Mouse (Mus musculus): ENCODE results near the gene Pde11a. TPM values are rescaled to one million over a fixed set of nuclear protein-coding genes. Genes with fewer than 3 reads are reported as not detected.

Gene Pde11a
- polyA plus RNA-seq, 1 experiment = not detected

GRCm38 (mm10) chr2:76068155-76068554 lies 270.4 kb downstream of the Pde11a start:
- H3K4me3 ChIP-seq = no peak overlapping the region
- TF ChIP-seq E2F4 (IDR thresholded peaks at IDR 0.05; ENCODE audit: insufficient read depth) = no peak
- TF ChIP-seq MYOG (IDR thresholded peaks at IDR 0.05; ENCODE audit: control insufficient read depth in 1 of 3, insufficient read depth in 1 of 3, insufficient read length in 2 of 3, low read depth in 2 of 3) = no peak
- no peak for TF ChIP-seq CEBPB (IDR thresholded peaks at IDR 0.05; ENCODE audit: insufficient read depth, poor library complexity, severe bottlenecking)
- TF ChIP-seq POLR2AphosphoS2 (IDR thresholded peaks at IDR 0.05; ENCODE audit: insufficient read length, low read depth) = no peak
- no peak for TF ChIP-seq TCF12 (IDR thresholded peaks at IDR 0.05; ENCODE audit: insufficient read depth, poor library complexity, severe bottlenecking)
- no peak for TF ChIP-seq REST (IDR thresholded peaks at IDR 0.05; ENCODE audit: insufficient read depth, insufficient read length)
- TF ChIP-seq MAX (IDR thresholded peaks at IDR 0.05; ENCODE audit: low read depth) = no peak
- no peak for TF ChIP-seq POLR2A (IDR thresholded peaks at IDR 0.05; ENCODE audit: insufficient read length, low read depth)
- no peak for TF ChIP-seq TCF3 (IDR thresholded peaks at IDR 0.05; ENCODE audit: insufficient read length, low read depth)
- TF ChIP-seq USF1 (IDR thresholded peaks at IDR 0.05; ENCODE audit: low read depth) = no peak
- no peak for TF ChIP-seq MYOD1 (IDR thresholded peaks at IDR 0.05; ENCODE audit: control insufficient read depth in 1 of 3, insufficient read length in 2 of 3, low read depth in 2 of 3)
- TF ChIP-seq SRF (IDR thresholded peaks at IDR 0.05; ENCODE audit: control insufficient read depth, insufficient read length, low read depth) = no peak
- H3K36me3 ChIP-seq (ENCODE audit: control insufficient read depth, insufficient read depth) = no peaks in the 10 kb centered on the region
- no peak overlapping the region for H3K4me2 ChIP-seq (ENCODE audit: low read depth)
- H3K27me3 ChIP-seq (ENCODE audit: control insufficient read depth, insufficient read depth, insufficient read length) = no peaks in the 10 kb centered on the region
- H3ac ChIP-seq (ENCODE audit: control insufficient read depth, insufficient read length) = no peak overlapping the region
- H3K79me2 ChIP-seq (ENCODE audit: control insufficient read depth, insufficient read depth) = no peaks in the 10 kb centered on the region

- Histone ChIP-seq H3K79me2 (ENCODE audit: control insufficient read depth, insufficient read depth) (no peaks in the 10 kb centered on the region), H3K27me3 (ENCODE audit: control insufficient read depth, insufficient read depth, insufficient read length) (no peaks in the 10 kb centered on the region), H3K4me2 (ENCODE audit: low read depth) (no peak overlapping the region), H3K36me3 (ENCODE audit: control insufficient read depth, insufficient read depth) (no peaks in the 10 kb centered on the region), H3ac (ENCODE audit: control insufficient read depth, insufficient read length) (no peak overlapping the region), H3K4me3 (no peak overlapping the region)
- no peak for TF ChIP-seq MYOD1 (IDR thresholded peaks at IDR 0.05; ENCODE audit: control insufficient read depth in 1 of 3, insufficient read length in 2 of 3, low read depth in 2 of 3)
- TF ChIP-seq USF1 (IDR thresholded peaks at IDR 0.05; ENCODE audit: low read depth) = no peak
- TF ChIP-seq CEBPB (IDR thresholded peaks at IDR 0.05; ENCODE audit: insufficient read depth, poor library complexity, severe bottlenecking) = no peak
- no peak for TF ChIP-seq MAX (IDR thresholded peaks at IDR 0.05; ENCODE audit: low read depth)
- no peak for TF ChIP-seq TCF3 (IDR thresholded peaks at IDR 0.05; ENCODE audit: insufficient read length, low read depth)
These were observed 271.4 kb downstream of the Pde11a start for GRCm38 (mm10) chr2:76067144-76067543.

GRCm38 (mm10) chr2:76065292-76065691 lies 273.3 kb downstream of the Pde11a start:
- H3ac ChIP-seq (ENCODE audit: control insufficient read depth, insufficient read length) = no peak overlapping the region
- no peak overlapping the region for H3K4me3 ChIP-seq
- no peaks in the 10 kb centered on the region for H3K27me3 ChIP-seq (ENCODE audit: control insufficient read depth, insufficient read depth, insufficient read length)
- H3K79me2 ChIP-seq (ENCODE audit: control insufficient read depth, insufficient read depth) = no peaks in the 10 kb centered on the region
- peak overlapping the region; percentile 55 for H3K4me2 ChIP-seq (ENCODE audit: low read depth)
- TF ChIP-seq TCF3 (IDR thresholded peaks at IDR 0.05; ENCODE audit: insufficient read length, low read depth) = no peak
- TF ChIP-seq E2F4 (IDR thresholded peaks at IDR 0.05; ENCODE audit: insufficient read depth) = no peak
- TF ChIP-seq MYOD1 (IDR thresholded peaks at IDR 0.05; ENCODE audit: control insufficient read depth in 1 of 3, insufficient read length in 2 of 3, low read depth in 2 of 3) = no peak
- TF ChIP-seq SRF (IDR thresholded peaks at IDR 0.05; ENCODE audit: control insufficient read depth, insufficient read length, low read depth) = no peak
- TF ChIP-seq POLR2AphosphoS2 (IDR thresholded peaks at IDR 0.05; ENCODE audit: insufficient read length, low read depth) = no peak
- TF ChIP-seq USF1 (IDR thresholded peaks at IDR 0.05; ENCODE audit: low read depth) = no peak
- TF ChIP-seq TCF12 (IDR thresholded peaks at IDR 0.05; ENCODE audit: insufficient read depth, poor library complexity, severe bottlenecking) = no peak
- H3K36me3 ChIP-seq (ENCODE audit: control insufficient read depth, insufficient read depth) = no peaks in the 10 kb centered on the region

GRCm38 (mm10) chr2:76064078-76064477 lies 274.5 kb downstream of the Pde11a start:
- H3K27me3 ChIP-seq (ENCODE audit: control insufficient read depth, insufficient read depth, insufficient read length) = no peaks in the 10 kb centered on the region

GRCm38 (mm10) chr2:76060207-76060606 lies 278.4 kb downstream of the Pde11a start:
- Histone ChIP-seq H3K36me3 (ENCODE audit: control insufficient read depth, insufficient read depth) (no peaks in the 10 kb centered on the region), H3K4me2 (ENCODE audit: low read depth) (no peak overlapping the region)
- TF ChIP-seq MAX (IDR thresholded peaks at IDR 0.05; ENCODE audit: low read depth) (no peak), E2F4 (IDR thresholded peaks at IDR 0.05; ENCODE audit: insufficient read depth) (no peak), REST (IDR thresholded peaks at IDR 0.05; ENCODE audit: insufficient read depth, insufficient read length) (no peak), POLR2AphosphoS2 (IDR thresholded peaks at IDR 0.05; ENCODE audit: insufficient read length, low read depth) (no peak), USF1 (IDR thresholded peaks at IDR 0.05; ENCODE audit: low read depth) (no peak), MYOD1 (IDR thresholded peaks at IDR 0.05; ENCODE audit: control insufficient read depth in 1 of 3, insufficient read length in 2 of 3, low read depth in 2 of 3) (no peak), POLR2A (IDR thresholded peaks at IDR 0.05; ENCODE audit: insufficient read length, low read depth) (no peak), CEBPB (IDR thresholded peaks at IDR 0.05; ENCODE audit: insufficient read depth, poor library complexity, severe bottlenecking) (no peak)

More at GRCm38 (mm10) chr2:76064078-76064477, 274.5 kb downstream of the Pde11a start:
- no peak for TF ChIP-seq POLR2A (IDR thresholded peaks at IDR 0.05; ENCODE audit: insufficient read length, low read depth)
- TF ChIP-seq MAX (IDR thresholded peaks at IDR 0.05; ENCODE audit: low read depth) = no peak
- TF ChIP-seq POLR2AphosphoS2 (IDR thresholded peaks at IDR 0.05; ENCODE audit: insufficient read length, low read depth) = no peak
- H3ac ChIP-seq (ENCODE audit: control insufficient read depth, insufficient read length) = no peak overlapping the region
- no peaks in the 10 kb centered on the region for H3K79me2 ChIP-seq (ENCODE audit: control insufficient read depth, insufficient read depth)
- no peaks in the 10 kb centered on the region for H3K36me3 ChIP-seq (ENCODE audit: control insufficient read depth, insufficient read depth)
- H3K4me3 ChIP-seq = no peak overlapping the region
- no peak overlapping the region for H3K4me2 ChIP-seq (ENCODE audit: low read depth)

More at GRCm38 (mm10) chr2:76060207-76060606, 278.4 kb downstream of the Pde11a start:
- Histone ChIP-seq H3K27me3 (ENCODE audit: control insufficient read depth, insufficient read depth, insufficient read length) (no peaks in the 10 kb centered on the region), H3K79me2 (ENCODE audit: control insufficient read depth, insufficient read depth) (no peaks in the 10 kb centered on the region), H3K4me3 (no peak overlapping the region), H3ac (ENCODE audit: control insufficient read depth, insufficient read length) (no peak overlapping the region)
